Mouse (Mus musculus): ENCODE results near the gene Olfr699. TPM values are rescaled to one million over a fixed set of nuclear protein-coding genes. Genes with fewer than 3 reads are reported as not detected.
"Not testable (repeated sequence)": the region's sequence is repeated elsewhere in the genome, so short reads cannot be mapped to it uniquely, and the experiment has no call there.

Gene Olfr699
- total RNA-seq (2021) = not detected
- long read RNA-seq, experiment 1 = 0 reads
- long read RNA-seq, experiment 2 = 0 reads

GRCm38 (mm10) chr7:106793098-106793497, at the start of gene Olfr699:
Gene Olfr699, minus strand, starts transcription at chr7:106793198.
- intact Hi-C loops (cut with DNase I) = no loop called here
- no peak within 1 kb of the TSS for H3K4me3 ChIP-seq
- H3K27ac ChIP-seq = no peak within 1 kb of the TSS
- DNase-seq (ENCODE audit: extremely low spot score in 1 of 2, low spot score in 2 of 2) = no peak
- TF ChIP-seq CTCF (IDR thresholded peaks at IDR 0.05) = no peak

- no peak for TF ChIP-seq CTCF (IDR thresholded peaks at IDR 0.05)
- intact Hi-C loops (cut with DNase I) = no loop called here
Observed at GRCm38 (mm10) chr7:106833793-106834192, 40.8 kb upstream of the Olfr699 start, which contains the start of gene Olfr702. Gene Olfr702, minus strand, starts transcription at chr7:106833893.

DNA sequence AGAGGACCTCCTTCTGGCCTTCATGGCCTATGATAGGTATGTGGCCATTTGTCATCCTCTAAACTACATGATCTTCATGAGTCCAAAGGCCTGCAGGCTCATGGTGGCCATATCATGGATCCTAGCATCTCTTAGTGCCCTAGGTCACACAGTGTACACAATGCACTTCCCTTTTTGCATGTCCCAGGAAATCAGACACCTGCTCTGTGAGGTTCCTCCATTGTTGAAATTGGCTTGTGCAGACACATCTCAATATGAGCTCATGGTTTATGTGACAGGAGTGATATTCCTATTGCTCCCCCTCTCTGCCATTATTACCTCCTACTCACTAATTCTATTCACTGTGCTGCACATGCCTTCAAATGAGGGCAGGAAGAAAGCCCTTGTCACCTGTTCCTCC, 25.4 kb upstream of the Olfr699 start:
- H3K4me3 ChIP-seq = no peak overlapping the region
- DNase-seq (ENCODE audit: extremely low spot score in 1 of 2, low spot score in 2 of 2) = no peak
- intact Hi-C loops (cut with DNase I) = no loop called here
- H3K27ac ChIP-seq = no peak overlapping the region
- TF ChIP-seq CTCF (IDR thresholded peaks at IDR 0.05) = no peak

More at GRCm38 (mm10) chr7:106833793-106834192, 40.8 kb upstream of the Olfr699 start, which contains the start of gene Olfr702:
- no peak within 1 kb of the TSS for H3K4me3 ChIP-seq
- H3K27ac ChIP-seq = no peak within 1 kb of the TSS
- no peak for DNase-seq (ENCODE audit: extremely low spot score in 1 of 2, low spot score in 2 of 2)

DNA sequence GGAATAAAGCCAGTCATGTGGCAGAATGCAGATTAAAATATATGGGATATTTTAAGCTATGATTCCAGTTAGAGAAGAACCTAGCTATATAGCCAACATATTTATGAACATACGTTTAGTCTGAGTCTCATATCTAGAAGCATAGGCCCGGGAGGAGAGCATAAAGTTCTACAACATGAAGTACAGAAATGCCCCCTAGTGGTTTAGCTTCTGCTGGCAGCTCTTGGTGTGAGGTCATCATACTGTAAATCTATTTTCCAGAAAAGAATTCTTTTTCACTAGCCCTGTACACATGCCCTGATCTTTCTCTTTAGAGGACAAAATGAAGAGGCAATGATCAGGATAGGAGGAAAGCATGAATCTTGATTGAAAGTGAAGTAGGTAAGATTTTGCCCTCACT, 22.8 kb upstream of the Olfr699 start:
- intact Hi-C loops (cut with DNase I) = no loop called here
- TF ChIP-seq CTCF (IDR thresholded peaks at IDR 0.05) = peak; percentile 51
- Histone ChIP-seq H3K4me3 (no peak overlapping the region), H3K27ac (no peak overlapping the region)
- no peak for DNase-seq (ENCODE audit: extremely low spot score in 1 of 2, low spot score in 2 of 2)

DNA sequence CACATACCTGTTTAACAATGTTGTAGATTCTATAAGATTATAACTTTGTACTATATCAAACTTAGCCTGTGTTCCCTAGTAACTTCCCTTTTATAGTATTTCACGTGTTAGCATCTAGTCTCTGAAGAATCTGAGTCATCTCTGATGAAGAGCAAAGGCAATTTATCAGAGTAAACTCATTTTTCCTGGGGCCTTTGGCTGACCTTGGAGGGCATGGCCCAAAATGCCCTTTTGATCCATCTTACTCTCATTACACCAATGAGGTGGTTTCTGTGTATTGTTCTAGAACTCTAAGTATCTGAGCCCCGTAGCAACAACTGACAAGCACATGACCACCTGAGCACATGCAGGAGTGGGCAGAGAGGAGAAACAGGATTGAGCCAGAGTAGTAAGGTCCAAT, 20.8 kb upstream of the Olfr699 start, which contains the start of gene Olfr701:
TSS of gene Olfr701 (plus strand) at position 301 of the 400 bp plus-strand sequence.
- no peak within 1 kb of the TSS for H3K4me3 ChIP-seq
- TF ChIP-seq CTCF (IDR thresholded peaks at IDR 0.05) = no peak
- DNase-seq (ENCODE audit: extremely low spot score in 1 of 2, low spot score in 2 of 2) = no peak
- intact Hi-C loops (cut with DNase I) = no loop called here
- H3K27ac ChIP-seq = no peak within 1 kb of the TSS

DNA sequence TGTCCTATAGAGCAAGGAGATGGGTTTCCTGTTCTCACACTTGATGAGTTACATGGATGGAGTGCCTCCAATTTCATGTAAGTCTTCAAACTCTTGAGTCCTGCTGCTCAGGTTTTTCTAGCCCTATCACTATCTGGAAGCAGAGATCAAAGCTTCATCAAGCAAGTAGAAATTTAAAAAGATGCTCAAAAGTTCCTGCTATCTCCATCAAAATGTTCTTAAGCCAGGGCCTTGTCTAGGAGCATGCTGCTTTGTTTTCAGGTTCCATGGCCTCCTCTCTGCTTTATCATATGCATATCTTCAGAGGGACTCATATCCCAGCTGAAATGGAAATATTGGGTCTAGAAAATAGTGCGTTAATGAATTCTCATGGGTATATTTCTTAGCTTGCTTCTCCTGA, 15.7 kb upstream of the Olfr699 start, which contains the start of gene Olfr700:
TSS of gene Olfr700 (minus strand) at position 101 of the 400 bp plus-strand sequence.
- intact Hi-C loops (cut with DNase I) = no loop called here
- DNase-seq (ENCODE audit: extremely low spot score in 1 of 2, low spot score in 2 of 2) = no peak
- no peak within 1 kb of the TSS for H3K4me3 ChIP-seq
- no peak within 1 kb of the TSS for H3K27ac ChIP-seq
- no peak for TF ChIP-seq CTCF (IDR thresholded peaks at IDR 0.05)

DNA sequence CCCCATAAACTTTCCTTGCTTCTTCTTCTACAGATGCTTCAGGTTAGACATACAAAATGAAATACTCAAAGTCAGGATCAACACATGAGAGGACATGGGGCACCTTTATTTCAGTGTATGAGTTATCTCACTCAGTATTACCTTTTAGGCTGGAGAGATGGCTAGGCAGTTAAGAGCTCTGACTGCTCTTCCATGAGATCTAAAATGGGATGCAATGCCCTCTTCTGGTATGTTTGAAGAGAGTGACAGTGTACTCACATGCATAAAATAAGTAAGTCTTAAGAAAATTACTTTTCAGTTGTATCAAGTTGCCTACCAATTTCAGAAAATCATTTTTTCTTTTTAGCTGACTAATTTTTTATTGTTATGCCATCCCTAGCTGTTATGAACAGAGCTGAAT, 4.7 kb downstream of the Olfr699 start:
- DNase-seq (ENCODE audit: extremely low spot score in 1 of 2, low spot score in 2 of 2) = no peak
- intact Hi-C loops (cut with DNase I) = no loop called here
- H3K4me3 ChIP-seq = no peak overlapping the region
- H3K27ac ChIP-seq = no peak overlapping the region
- TF ChIP-seq CTCF (IDR thresholded peaks at IDR 0.05) = peak; percentile 16

- H3K27ac ChIP-seq; DNase-seq (ENCODE audit: extremely low spot score in 1 of 2, low spot score in 2 of 2); H3K4me3 ChIP-seq; intact Hi-C loops (cut with DNase I): not testable (repeated sequence)
Observed at GRCm38 (mm10) chr7:106761008-106761407, 32.0 kb downstream of the Olfr699 start.

DNA sequence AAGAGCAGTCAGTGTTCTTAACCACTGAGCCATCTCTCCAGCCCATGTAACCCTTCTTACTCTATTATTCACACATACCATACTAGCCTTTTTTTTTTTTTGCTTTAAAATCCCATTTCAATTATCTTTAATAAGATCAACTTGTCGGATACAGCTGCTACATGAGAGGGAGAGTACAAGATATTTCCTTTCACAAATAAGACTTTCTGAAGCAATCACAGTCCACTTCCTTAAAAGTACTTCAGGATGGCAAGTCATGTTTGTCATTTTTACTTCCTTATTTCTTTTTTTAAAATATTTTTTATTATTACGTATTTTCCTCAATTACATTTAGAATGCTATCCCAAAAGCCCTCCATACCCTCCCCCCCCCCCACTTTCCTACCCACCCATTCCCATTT, 34.2 kb downstream of the Olfr699 start:
- H3K4me3 ChIP-seq = no peak overlapping the region
- intact Hi-C loops (cut with DNase I) = no loop called here
- TF ChIP-seq CTCF (IDR thresholded peaks at IDR 0.05) = no peak
- no peak overlapping the region for H3K27ac ChIP-seq
- DNase-seq (ENCODE audit: extremely low spot score in 1 of 2, low spot score in 2 of 2) = no peak

DNA sequence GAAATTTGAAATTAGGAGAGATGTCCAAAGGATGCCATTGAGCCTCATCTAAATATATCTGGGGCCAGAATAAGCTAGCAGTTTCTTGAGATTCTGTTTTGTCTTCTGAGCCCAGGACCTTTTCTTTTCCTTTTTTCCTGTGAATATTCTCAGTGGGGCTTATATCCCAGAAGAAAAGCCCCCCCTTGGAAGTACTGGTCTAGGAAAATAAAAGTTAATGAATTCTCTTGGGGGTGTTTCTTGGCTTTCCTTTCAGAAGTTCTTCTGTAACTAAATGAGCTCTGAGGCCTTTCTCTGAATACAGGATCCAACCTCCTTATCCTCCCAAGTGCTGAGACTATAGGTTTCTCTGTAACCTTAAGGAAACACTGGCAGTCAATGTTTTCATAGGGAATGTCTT, 37.7 kb downstream of the Olfr699 start, which contains the start of gene Olfr698:
TSS of gene Olfr698 (minus strand) at position 101 of the 400 bp plus-strand sequence.
- DNase-seq (ENCODE audit: extremely low spot score in 1 of 2, low spot score in 2 of 2) = no peak
- Histone ChIP-seq H3K4me3 (no peak within 1 kb of the TSS), H3K27ac (no peak within 1 kb of the TSS)
- intact Hi-C loops (cut with DNase I) = no loop called here
- TF ChIP-seq CTCF (IDR thresholded peaks at IDR 0.05) = no peak

DNA sequence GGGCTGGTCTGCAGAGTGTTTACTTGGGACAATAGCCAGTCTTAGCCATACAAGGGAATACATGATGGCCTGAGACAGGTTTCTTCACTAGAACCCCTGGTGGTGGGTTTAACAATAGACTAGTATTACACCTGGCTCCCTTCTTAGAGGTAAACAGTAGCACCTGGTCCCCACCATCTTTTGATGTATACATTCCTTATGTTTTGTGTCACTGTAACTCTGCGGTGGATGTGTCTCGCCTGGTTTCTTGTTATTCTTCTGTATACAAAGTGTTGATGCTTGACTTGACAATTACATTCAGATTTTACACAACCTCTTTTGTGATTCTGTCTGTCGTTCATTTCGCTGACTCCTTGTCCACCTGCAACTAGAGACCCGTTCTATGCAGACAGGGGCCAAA, 47.2 kb downstream of the Olfr699 start:
- no peak overlapping the region for H3K27ac ChIP-seq
- no peak overlapping the region for H3K4me3 ChIP-seq
- no peak for TF ChIP-seq CTCF (IDR thresholded peaks at IDR 0.05)
- intact Hi-C loops (cut with DNase I) = no loop called here
- no peak for DNase-seq (ENCODE audit: extremely low spot score in 1 of 2, low spot score in 2 of 2)

DNA sequence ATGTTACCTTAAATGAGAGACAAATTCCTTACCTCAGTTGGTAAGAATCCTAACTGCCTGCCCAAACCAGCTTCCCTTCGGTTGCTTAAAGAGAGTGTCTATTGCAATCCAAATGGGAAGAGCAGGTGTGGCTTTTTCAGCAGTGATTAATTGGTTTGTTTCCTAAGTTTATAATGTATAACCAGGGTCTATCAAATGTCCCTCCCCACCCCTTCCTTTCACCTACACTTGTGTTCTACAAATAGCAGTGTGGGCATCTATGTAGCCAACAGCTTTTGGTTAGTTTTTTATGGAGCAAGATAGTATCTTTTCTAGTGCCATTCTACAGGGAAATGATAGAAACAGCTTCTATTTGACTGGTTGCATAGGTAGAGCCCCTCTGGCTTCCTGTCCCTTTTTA, 50.7 kb downstream of the Olfr699 start, which contains the start of gene Olfr697:
TSS of gene Olfr697 (minus strand) at position 101 of the 400 bp plus-strand sequence.
- Histone ChIP-seq H3K27ac (no peak within 1 kb of the TSS), H3K4me3 (no peak within 1 kb of the TSS)
- DNase-seq (ENCODE audit: extremely low spot score in 1 of 2, low spot score in 2 of 2) = no peak
- intact Hi-C loops (cut with DNase I) = no loop called here
- TF ChIP-seq CTCF (IDR thresholded peaks at IDR 0.05) = no peak

Other genes with a start within 250 kb of the Olfr699 start
- not detected for gene Olfr693, start 112.6 kb downstream of the Olfr699 start, total RNA-seq (2021)
- gene Olfr694, start 101.4 kb downstream of the Olfr699 start, total RNA-seq (2021) = not detected
- gene Olfr695, start 76.8 kb downstream of the Olfr699 start, total RNA-seq (2021) = not detected
- gene Olfr697, start 50.8 kb downstream of the Olfr699 start, total RNA-seq (2021) = not detected
- not detected for gene Olfr698, start 37.8 kb downstream of the Olfr699 start, total RNA-seq (2021)
- gene Olfr700, start 15.6 kb upstream of the Olfr699 start, total RNA-seq (2021) = not detected
- gene Olfr701, start 20.9 kb upstream of the Olfr699 start, total RNA-seq (2021) = not detected
- not detected for gene Olfr702, start 40.7 kb upstream of the Olfr699 start, total RNA-seq (2021)
- not detected for gene Olfr703, start 50.2 kb upstream of the Olfr699 start, total RNA-seq (2021)
- not detected for gene Olfr704, start 70.0 kb upstream of the Olfr699 start, total RNA-seq (2021)
- not detected for gene Olfr705, start 83.7 kb upstream of the Olfr699 start, total RNA-seq (2021)
- not detected for gene Olfr706, start 95.0 kb upstream of the Olfr699 start, total RNA-seq (2021)
- not detected for gene Olfr707, start 108.0 kb upstream of the Olfr699 start, total RNA-seq (2021)
- not detected for gene Olfr1532-ps1, start 114.8 kb upstream of the Olfr699 start, total RNA-seq (2021)
- gene Olfr709-ps1, start 139.0 kb upstream of the Olfr699 start, total RNA-seq (2021) = not detected
- gene Olfr710, start 155.1 kb upstream of the Olfr699 start, total RNA-seq (2021) = not detected
- gene Olfr6, start 170.7 kb upstream of the Olfr699 start, total RNA-seq (2021) = not detected
- gene Olfr711, start 182.3 kb upstream of the Olfr699 start, total RNA-seq (2021) = not detected
- gene Olfr2, start 212.9 kb upstream of the Olfr699 start, total RNA-seq (2021) = not detected
- not detected for gene Olfr713, start 238.0 kb upstream of the Olfr699 start, total RNA-seq (2021)

All from left cerebral cortex, adult 2 months (tissue).